8 mouse cellular contexts compared by ENCODE assay signal in genomic region chr9:42208463-42208862, GRCm38 (mm10). TPM values are rescaled to one million over a fixed set of nuclear protein-coding genes. Genes with fewer than 3 reads are reported as not detected.
DNase-seq lines count a peak whose midpoint lies in the region; ATAC-seq and TF ChIP-seq lines count a peak whose summit lies in the region.

No protein-coding gene starts in this region.

- no peaks in the 10 kb centered on the region for H3K27me3 ChIP-seq in midbrain, embryonic 10.5 days (ENCODE audit: low read depth, poor library complexity, severe bottlenecking)
- no peaks in the 10 kb centered on the region for H3K27me3 ChIP-seq in midbrain, embryonic 16.5 days (ENCODE audit: control insufficient read depth, insufficient read depth, low read depth, low read length)
- no peaks in the 10 kb centered on the region for H3K27me3 ChIP-seq in hindbrain, embryonic 12.5 days
- no peaks in the 10 kb centered on the region for H3K27me3 ChIP-seq in liver, postnatal 0 days (ENCODE audit: insufficient read depth, low read length)

- H3K9ac ChIP-seq in midbrain, embryonic 16.5 days (ENCODE audit: low read depth, low read length), result no peak overlapping the region
- no peak overlapping the region for H3K9ac ChIP-seq in hindbrain, embryonic 12.5 days
- H3K9ac ChIP-seq in liver, postnatal 0 days (replicated peaks), result no peak overlapping the region

- H3K4me2 ChIP-seq in midbrain, embryonic 16.5 days (ENCODE audit: low read length), result no peak overlapping the region
- H3K4me2 ChIP-seq in hindbrain, embryonic 12.5 days (replicated peaks), result no peak overlapping the region
- no peak overlapping the region for H3K4me2 ChIP-seq in liver, postnatal 0 days (ENCODE audit: low read depth, low read length)

- H3K4me1 ChIP-seq in midbrain, embryonic 10.5 days, result no peaks in the 10 kb centered on the region
- no peaks in the 10 kb centered on the region; the same call in 1 of the 2 replicates for H3K4me1 ChIP-seq in midbrain, embryonic 16.5 days (ENCODE audit: control insufficient read depth, insufficient read depth, low read length)
- H3K4me1 ChIP-seq in hindbrain, embryonic 12.5 days, result peaks cover 5% of the 10 kb centered on the region; the same call in 1 of the 2 replicates
- H3K4me1 ChIP-seq in liver, postnatal 0 days (ENCODE audit: insufficient read depth), result no peaks in the 10 kb centered on the region

- no peak for ATAC-seq in midbrain, embryonic 16.5 days
- peak; percentile 32 for ATAC-seq in hindbrain, embryonic 12.5 days (ENCODE audit: low FRiP score)
- no peak for ATAC-seq in liver, postnatal 0 days
- no peak; the same call in 1 of the 2 replicates for ATAC-seq in frontal cortex, adult (ENCODE audit: low TSS enrichment)

- no peak overlapping the region for H3K4me3 ChIP-seq in midbrain, embryonic 10.5 days
- H3K4me3 ChIP-seq in midbrain, embryonic 16.5 days (ENCODE audit: low read depth, low read length), result no peak overlapping the region
- no peak overlapping the region for H3K4me3 ChIP-seq in hindbrain, embryonic 12.5 days
- no peak overlapping the region for H3K4me3 ChIP-seq in liver, postnatal 0 days (ENCODE audit: low read depth, low read length)

- H3K9me3 ChIP-seq in midbrain, embryonic 10.5 days (replicated peaks), result no peaks in the 10 kb centered on the region
- H3K9me3 ChIP-seq in midbrain, embryonic 16.5 days (replicated peaks; ENCODE audit: control insufficient read depth, low read length, poor library complexity, severe bottlenecking), result no peaks in the 10 kb centered on the region
- no peaks in the 10 kb centered on the region for H3K9me3 ChIP-seq in hindbrain, embryonic 12.5 days (replicated peaks)
- no peaks in the 10 kb centered on the region for H3K9me3 ChIP-seq in liver, postnatal 0 days (ENCODE audit: low read length)

- H3K36me3 ChIP-seq in midbrain, embryonic 10.5 days, result no peaks in the 10 kb centered on the region
- no peaks in the 10 kb centered on the region for H3K36me3 ChIP-seq in midbrain, embryonic 16.5 days (ENCODE audit: control insufficient read depth, insufficient read depth, low read length)
- H3K36me3 ChIP-seq in hindbrain, embryonic 12.5 days, result no peaks in the 10 kb centered on the region
- H3K36me3 ChIP-seq in liver, postnatal 0 days (replicated peaks; ENCODE audit: insufficient read depth, low read length), result no peaks in the 10 kb centered on the region

- H3K27ac ChIP-seq in midbrain, embryonic 10.5 days (replicated peaks), result no peak overlapping the region
- no peak overlapping the region for H3K27ac ChIP-seq in midbrain, embryonic 16.5 days (ENCODE audit: low read length)
- no peak overlapping the region for H3K27ac ChIP-seq in hindbrain, embryonic 12.5 days
- H3K27ac ChIP-seq in liver, postnatal 0 days (ENCODE audit: low read depth), result no peak overlapping the region

- peak; percentile 46 for TF ChIP-seq CTCF in liver, postnatal 0 days (IDR thresholded peaks at IDR 0.05; ENCODE audit: low read depth)

- peak; percentile 21 for DNase-seq in midbrain, embryonic 10.5 days (ENCODE audit: low spot score)
- DNase-seq in R1 (ENCODE audit: low read depth, low spot score), result peak; percentile 80
- DNase-seq in cerebellum, postnatal 14 days, result peak; percentile 86 to 88
- peak; percentile 26 for DNase-seq in liver, postnatal 0 days
- peak; percentile 21 for DNase-seq in skeletal muscle tissue, adult 2 months (ENCODE audit: low read depth, low spot score)

- 37% methylated on average over 5 of the region's 5 CpGs for WGBS in midbrain, embryonic 10.5 days
- 37% methylated on average over 5 of the region's 5 CpGs for WGBS in midbrain, embryonic 16.5 days
- 39% methylated on average over 5 of the region's 5 CpGs for WGBS in hindbrain, embryonic 12.5 days
- WGBS in liver, postnatal 0 days (ENCODE audit: insufficient replicate concordance), result 39% methylated on average over 5 of the region's 5 CpGs

- no peak for TF ChIP-seq EP300 in liver, postnatal 0 days (IDR thresholded peaks at IDR 0.05; ENCODE audit: low read depth)

RNA-seq across cellular contexts. Expression of gene Sc5d, which starts 55.6 kb away (rescaled TPM):
- polyA plus RNA-seq in midbrain, embryonic 10.5 days (2016; fragmentation: Nextera tagmentation; extraction: Ambion mirVana), result 64.8 and 71.0 TPM in 2 replicates
- 88.3 and 90.2 TPM in 2 replicates for polyA plus RNA-seq in midbrain, embryonic 16.5 days (2015; fragmentation: Nextera tagmentation; extraction: Ambion mirVana)
- 67.4 and 71.9 TPM in 2 replicates for polyA plus RNA-seq in hindbrain, embryonic 12.5 days (2016; fragmentation: Nextera tagmentation; extraction: Ambion mirVana)
- 146 and 151 TPM in 2 replicates for polyA plus RNA-seq in liver, postnatal 0 days (2015; fragmentation: Nextera tagmentation; extraction: Ambion mirVana)

Comparison
In these comparisons a context has a peak if more than half of its experiments do, and no peak if none do; other contexts are left out.
1. DNase-seq: peak in every context shown above with its lines; median percentile 87 in cerebellum, postnatal 14 days; 80 in R1; 26 in liver, postnatal 0 days; 21 in midbrain, embryonic 10.5 days; 21 in skeletal muscle tissue, adult 2 months.